Mouse (Mus musculus): ENCODE results near the gene Nfasc. TPM values are rescaled to one million over a fixed set of nuclear protein-coding genes. Genes with fewer than 3 reads are reported as not detected.

The Nfasc gene
- total RNA-seq, 2 experiments from 2014 or later = 125 to 134 TPM

DNA sequence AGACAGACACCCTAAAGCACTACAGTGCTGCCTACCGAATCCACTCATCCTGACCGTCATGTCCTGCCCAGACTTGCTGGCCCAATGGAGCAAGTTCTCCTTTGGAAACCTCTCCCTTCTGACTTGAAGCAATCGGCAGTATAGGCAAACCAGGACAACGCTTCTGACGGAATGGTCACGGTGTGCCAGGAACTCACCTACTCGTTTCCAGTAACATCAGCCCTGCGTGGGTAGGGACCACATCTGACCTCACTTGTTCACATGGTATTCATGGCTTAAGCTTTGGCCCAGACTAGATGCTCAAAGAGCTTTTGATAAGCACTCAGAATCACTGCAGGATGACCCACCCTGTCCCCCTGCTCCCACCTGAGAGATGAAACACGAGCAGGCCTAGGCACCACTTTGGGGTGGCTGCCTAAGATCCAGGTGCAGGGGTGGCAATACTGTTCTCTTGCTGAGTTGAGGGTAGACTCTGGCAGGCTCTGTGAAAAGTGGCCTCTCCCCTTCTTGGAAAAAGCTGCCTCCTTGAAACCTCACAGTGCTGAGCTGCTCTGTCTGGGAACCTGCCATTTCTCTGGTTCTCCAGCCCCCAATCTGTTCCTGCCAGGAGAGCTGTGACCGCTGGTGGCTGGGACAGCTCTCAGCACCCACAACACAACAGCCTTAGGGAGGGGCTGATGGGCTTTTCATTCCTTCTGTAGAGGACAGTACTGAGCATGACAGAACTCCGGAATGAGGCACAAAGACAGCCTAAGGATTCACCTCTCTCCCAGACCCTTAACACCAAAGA, 174.1 kb downstream of the Nfasc start:
- intact Hi-C loops (cut with DNase I) = no loop called here
- DNase-seq (ENCODE audit: extremely low spot score in 1 of 2, low spot score in 2 of 2) = no peak

DNA sequence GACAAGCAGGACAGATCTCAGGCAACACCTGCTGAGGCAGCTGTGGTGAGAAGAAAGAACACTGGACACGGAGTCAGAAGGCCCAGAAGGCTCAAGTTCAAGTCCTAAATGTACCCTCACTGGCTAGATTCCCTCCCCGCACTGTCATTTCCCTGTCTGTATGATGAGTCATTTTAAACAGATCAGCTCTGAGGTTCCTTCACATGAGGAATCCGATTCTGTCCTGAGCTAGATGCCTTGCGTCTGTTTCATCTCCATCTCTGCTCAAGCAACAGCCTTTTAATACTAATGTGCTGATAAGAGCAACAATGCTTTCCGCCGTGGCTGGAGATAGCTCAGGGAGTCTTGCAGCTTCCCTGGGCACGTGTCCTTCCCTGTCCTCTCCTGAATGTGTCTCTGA, 175.8 kb downstream of the Nfasc start:
- intact Hi-C loops (cut with DNase I) = no loop called here
- DNase-seq (ENCODE audit: extremely low spot score in 1 of 2, low spot score in 2 of 2) = no peak

DNA sequence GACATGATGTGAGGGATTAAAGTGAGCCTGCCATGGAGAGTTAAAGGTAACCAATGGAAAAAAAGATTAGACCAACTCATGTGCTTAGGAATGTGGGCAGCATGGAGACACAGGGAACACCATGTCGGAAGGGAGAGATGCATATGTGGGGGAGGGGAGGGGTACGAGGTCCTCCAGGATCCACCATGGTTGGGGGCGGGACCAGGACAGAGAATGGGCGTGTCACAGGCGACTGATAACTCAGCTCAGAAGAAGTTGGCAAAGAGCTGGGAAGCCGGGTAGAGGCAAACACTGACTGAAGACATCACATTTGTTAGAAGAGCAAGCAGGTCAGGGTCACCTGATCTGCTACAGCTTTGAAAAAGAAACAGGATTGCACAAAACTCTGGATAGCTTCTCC, 176.7 kb downstream of the Nfasc start:
- intact Hi-C loops (cut with DNase I) = no loop called here
- DNase-seq (ENCODE audit: extremely low spot score in 1 of 2, low spot score in 2 of 2) = no peak

DNA sequence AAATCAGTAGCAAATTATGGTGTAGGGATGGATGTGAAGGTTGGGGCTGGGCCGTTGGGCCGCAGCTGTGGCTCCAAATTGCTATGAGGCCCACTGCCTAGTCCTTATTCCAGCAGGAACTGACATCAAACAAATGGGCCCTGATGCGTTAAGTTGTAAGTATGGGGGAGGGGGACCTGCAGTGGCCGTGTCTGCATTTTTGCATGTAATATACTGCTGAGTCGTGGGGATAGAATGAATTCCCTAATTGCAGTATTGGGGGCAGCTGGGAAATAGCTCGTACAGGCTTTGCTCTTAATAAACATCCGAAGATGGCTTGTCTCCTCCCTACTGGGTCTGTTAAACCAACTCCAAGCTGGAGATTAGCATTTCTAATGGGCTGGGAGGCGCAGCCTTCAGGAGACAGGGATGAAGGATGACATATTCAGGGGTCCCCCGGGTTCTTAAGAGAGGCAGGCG, 179.2 kb downstream of the Nfasc start:
- DNase-seq (ENCODE audit: extremely low spot score in 1 of 2, low spot score in 2 of 2) = no peak
- intact Hi-C loops (cut with DNase I) = no loop called here

DNA sequence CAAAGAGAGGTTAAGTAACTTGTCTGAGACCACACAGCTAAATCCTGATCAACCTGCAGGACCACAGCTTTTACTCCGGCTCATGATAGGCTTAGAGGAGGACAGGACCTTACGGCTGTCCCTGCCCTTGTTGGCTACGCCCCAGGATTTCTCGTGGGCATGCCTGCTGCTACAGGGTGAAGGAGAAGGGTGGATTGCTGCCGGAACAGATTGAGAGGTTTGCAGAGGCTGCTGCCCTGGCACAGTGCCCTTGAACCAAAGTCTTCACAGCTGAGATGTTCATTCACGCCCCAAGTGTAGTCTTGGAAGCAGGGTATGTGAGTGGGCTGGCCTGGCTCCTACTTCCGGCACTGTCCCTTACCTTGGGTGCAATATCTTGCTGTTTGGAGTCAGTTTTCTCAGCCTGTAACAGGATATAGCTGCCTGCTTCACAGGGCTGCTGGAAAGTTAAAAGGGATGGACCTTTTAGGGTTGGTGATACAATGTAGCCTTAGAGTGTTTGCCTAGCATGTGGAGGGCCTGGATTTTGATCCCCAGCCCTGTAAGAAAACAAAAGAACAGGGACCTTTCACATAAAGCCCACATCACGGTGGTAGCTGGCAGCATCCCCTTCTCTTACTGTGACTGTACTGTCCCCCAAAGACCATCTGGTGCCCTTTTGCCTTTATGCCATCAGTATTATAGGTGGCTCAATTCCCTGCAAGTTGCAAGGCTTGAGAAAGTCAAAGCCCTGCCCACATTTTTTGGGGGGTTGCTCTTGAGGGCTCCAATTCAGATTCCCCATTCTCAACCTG, 180.5 kb downstream of the Nfasc start:
- DNase-seq (ENCODE audit: extremely low spot score in 1 of 2, low spot score in 2 of 2) = no peak
- intact Hi-C loops (cut with DNase I) = no loop called here

DNA sequence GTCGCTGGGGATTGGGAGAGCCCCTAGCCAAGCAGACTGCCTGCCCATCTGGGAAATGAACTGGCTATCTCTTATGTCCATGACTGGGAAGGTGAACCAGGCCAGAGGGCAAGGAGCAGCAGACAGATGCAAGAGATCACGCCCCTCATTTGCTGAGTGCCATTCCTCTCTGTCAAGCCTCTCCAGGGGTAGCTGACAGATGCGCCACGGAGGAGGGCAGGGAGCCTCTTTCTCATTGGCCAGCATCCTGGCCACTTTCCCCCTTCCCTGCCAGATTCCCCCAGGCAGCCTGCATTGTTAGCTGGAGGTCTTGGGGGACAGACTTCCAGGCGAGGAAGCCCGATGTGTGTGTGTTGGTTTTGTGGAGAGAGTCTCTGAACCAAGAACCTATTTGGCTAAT, 182.6 kb downstream of the Nfasc start:
- intact Hi-C loops (cut with DNase I) = no loop called here
- DNase-seq (ENCODE audit: extremely low spot score in 1 of 2, low spot score in 2 of 2) = no peak

DNA sequence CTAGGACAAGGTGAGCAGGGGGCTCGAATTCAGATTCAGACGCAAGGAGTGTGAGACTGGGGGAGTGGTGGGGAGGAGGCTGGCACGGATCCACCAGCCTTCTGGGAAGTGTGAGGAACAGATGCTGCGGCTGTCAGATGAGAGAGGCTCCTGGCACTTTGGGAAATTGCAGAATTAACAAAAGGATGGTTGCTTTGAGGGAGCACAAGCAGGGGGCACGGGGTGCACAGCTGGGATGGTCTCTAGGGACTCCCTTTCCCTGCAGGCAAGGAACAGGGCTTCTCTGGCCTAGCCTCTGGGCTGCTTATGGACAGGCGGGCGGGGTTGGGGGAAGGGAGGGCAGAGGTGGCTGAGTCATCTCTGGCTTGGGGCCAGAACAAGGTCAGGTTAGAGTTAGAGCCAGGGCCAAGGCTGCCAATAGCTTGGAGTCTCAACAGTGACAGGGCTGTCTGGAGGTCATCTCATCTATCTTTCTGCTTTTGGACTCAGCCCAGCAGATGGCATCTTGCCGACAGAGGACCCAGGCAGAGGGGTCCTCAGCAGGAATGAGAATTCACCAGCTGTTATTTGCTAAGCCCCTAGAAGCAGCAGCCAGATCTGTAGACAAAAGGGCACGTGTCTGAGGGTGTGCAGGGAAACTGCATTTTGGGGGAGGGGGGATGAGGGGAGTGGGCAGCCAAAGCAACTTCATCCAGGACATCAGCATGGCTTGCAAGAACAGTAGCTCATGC, 183.5 kb downstream of the Nfasc start:
- DNase-seq (ENCODE audit: extremely low spot score in 1 of 2, low spot score in 2 of 2) = peak; percentile 49 to 67
- intact Hi-C loops (cut with DNase I) = no loop called here

DNA sequence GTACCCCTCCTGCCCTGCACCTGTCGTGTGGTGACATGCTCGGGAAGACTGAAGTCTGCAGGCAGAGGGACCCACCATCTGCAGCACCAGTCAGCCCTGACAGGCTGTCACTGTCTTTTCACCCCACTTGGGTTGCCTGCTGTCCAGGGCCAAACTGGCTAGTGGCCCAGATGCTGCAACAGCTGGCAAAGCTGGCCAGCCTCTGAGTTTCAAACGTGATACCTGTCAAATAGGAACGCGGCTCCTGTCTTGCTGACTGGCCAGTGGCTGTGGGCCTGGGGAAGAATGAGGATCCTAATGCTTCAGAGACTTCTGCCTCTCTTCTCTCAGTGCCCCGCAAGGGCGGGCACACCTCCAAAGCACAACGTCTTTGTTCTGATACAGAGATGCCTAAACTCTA, 197.8 kb downstream of the Nfasc start:
- intact Hi-C loops (cut with DNase I) = no loop called here
- DNase-seq (ENCODE audit: extremely low spot score in 1 of 2, low spot score in 2 of 2) = no peak

DNA sequence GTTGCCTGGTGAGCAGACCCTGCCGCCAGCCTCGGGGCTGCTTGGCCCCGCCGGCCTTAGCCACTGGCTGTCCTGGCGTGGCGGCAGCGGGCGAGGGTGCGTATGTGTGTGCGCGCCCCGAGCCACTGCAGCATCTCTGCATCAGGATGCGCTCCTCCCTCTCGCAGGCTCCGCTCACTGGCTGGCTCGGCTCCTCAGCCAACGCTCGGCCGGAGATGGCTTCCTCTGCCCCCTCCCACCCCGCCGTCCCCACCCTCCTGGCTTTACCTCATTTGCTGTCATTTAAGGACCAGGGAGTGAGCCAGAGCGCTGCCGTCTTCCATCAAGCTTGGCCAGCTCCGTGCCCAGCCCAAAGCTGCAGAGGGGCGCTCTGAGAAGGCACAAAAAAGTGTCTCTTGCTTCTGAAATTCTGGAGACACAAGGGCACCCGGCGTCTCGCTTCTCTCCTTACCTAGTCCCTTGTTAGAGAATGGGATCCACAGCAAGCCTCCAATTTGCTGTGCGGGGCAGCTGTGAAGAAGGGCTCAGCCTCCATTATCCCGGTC, 198.8 kb downstream of the Nfasc start, which contains the start of gene Cntn2:
Gene Cntn2, minus strand, starts transcription at position 495 of the 545 bp plus-strand sequence.
- peak; percentile 65 to 81 for DNase-seq (ENCODE audit: extremely low spot score in 1 of 2, low spot score in 2 of 2)
- intact Hi-C loops (cut with DNase I) = no loop called here

DNA sequence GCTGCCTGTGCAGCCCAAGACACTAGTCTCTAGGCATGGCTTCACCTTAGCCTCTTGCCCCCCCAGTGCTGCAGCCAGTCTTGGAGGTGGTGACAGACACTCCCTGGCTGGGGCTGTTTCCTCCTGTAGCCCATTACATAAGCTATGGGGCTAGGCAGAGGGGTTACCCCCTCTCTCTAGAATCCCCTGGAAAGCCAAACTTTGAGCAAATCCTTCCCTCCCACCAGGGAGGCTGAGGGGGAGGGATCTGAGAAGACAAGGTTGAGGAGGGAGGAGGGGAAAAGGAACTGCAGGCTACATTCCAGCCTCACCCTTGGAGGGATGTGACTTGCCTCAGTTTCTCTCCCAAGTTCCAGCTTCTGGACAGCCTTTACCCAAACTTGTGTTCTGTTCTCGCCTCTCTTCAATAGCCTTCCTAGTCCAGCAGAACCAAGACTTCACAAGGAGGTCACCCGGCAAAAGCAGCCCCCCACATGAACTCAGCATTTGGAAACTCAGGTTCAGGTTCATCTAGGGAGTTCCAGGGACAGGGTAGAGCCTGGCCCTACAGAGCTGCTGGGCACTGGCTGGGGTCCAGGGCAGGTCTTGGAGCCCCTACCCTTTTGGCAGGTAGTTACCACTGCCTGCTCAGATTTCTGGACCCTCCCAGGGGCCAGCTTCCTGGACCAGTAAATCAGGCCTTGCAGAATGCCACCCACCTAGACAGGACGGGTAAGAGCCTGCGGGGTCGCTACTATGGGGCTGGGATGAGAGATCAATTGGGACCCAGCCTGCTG, 199.6 kb downstream of the Nfasc start:
- DNase-seq (ENCODE audit: extremely low spot score in 1 of 2, low spot score in 2 of 2) = no peak
- intact Hi-C loops (cut with DNase I) = no loop called here

DNA sequence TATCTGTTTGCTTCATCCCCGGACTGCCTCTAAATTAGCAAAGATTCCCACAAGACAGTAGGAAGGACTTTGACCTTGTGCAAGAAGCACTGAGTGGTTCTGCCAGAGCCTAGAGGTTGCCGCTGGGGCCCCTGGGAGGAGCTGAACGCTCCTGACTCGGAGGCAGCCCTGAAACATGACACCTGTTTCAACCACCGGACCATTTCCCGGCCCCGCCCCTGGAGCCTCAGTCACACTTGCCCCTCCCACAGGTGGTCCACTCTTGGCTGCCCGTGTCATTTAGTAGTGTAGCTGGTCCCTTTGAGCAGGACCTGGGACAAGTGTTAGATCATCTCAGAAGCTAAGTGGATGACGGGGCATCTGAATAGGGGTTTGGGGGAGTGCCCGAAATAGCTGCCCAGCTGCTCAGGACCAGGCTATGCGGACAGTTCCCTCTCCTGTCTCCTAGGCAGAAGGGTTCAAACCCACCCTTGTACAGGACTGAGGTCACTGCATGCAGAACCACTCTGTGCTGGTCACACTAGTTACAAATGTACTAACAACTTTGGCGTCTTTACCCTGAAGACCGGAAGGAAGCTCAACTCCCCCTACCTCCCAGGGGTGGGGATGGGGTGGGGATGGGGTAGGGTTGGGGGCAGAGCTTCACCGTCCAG, 200.3 kb downstream of the Nfasc start:
- no peak for DNase-seq (ENCODE audit: extremely low spot score in 1 of 2, low spot score in 2 of 2)
- intact Hi-C loops (cut with DNase I) = no loop called here

DNA sequence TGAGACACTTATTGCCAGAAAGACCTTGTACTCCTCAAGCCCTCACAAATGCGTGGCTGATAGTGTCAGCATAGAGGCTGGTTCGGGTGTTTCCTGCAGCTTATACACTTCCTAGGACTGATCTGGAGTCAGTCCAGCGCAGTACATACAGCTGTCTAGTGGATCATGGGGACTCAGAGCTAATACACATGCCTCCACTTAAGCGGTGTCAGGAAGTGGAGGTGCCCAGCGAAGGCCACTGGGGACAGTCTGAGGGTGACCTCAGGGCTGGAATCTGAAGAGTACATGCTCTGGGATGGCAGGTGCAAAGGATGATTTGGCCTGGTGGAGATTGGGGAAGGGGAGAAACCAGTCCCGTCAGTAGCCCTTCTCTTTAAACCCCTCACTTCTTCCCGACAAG, 200.9 kb downstream of the Nfasc start:
- intact Hi-C loops (cut with DNase I) = no loop called here
- DNase-seq (ENCODE audit: extremely low spot score in 1 of 2, low spot score in 2 of 2) = no peak

DNA sequence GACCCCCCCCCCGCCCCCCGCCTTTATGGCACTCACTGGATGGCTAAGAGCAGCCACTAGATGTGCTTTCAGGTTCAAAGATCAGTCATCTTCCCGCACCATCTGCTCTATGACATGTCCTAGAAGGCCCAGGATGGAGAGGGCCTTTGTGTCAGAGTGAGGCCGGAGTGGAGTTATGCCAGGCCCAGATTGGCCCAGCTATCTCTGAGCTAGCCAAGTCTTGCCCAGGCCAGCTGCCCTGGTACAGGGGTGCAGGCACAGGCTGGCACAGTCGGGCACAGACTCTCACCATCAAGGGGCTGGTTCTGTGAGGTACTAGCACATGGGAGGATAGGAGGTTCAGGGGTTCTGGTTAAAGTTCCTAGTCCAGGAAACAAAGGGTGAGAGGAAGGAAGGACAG, 203.9 kb downstream of the Nfasc start:
- intact Hi-C loops (cut with DNase I) = no loop called here
- no peak for DNase-seq (ENCODE audit: extremely low spot score in 1 of 2, low spot score in 2 of 2)

DNA sequence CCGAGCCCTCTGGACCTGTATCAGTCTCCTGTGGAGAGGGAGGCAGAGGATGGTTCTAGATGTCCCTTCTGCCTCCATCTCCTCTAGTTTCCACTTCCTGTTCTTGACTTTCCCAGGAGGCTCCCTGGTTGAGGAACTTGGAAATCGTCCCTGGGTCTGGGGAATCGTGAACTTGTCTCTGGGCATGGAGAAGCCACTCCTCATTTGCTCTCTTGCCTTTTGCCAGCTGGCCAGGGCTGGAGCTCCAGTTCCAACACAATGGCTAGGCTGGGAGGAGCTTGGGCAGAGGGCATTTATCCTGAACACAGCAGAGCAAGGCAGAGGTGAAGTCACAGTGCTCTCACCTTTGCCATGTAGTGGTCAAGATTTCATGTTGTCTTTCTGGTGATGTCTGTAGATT, 205.2 kb downstream of the Nfasc start:
- intact Hi-C loops (cut with DNase I) = no loop called here
- no peak for DNase-seq (ENCODE audit: extremely low spot score in 1 of 2, low spot score in 2 of 2)

DNA sequence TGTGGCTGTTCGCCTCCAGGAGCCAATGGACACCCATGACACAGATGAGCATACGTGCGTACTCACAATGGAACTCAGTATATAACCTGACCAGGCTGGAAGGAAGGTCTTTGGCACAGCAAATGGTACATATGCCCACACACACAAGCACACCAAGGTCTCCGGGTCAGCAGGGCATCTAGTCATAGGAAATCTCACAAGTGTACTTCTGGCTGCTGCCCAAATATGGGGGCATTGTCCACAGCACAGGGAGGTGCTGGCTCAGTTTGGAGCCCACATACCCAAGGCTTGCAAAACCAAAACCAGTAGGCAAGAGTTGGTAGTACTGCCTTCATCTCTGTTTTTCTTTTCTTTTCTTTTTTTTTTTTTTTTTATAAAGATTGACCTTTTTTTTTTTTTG, 206.1 kb downstream of the Nfasc start:
- no peak for DNase-seq (ENCODE audit: extremely low spot score in 1 of 2, low spot score in 2 of 2)
- intact Hi-C loops (cut with DNase I) = no loop called here

DNA sequence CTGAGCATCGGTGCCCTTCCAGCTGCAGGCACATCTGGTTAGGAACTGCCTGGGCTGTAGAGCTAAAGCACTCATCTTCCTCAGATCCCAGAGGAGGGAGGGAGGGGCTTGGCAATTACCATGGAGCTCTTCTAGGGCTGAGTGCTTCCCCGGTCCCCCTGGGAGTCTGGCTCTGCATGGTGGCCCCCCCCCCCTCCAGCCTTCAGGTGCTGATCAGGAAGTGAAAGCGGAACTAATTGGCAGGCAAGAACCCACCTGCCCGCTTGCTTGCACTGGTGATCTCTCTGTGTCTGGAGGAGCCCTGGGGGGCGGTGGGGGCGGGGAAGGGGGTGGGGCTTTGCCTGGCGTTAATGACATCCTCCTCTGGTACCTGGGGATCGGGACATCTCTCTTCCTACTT, 207.8 kb downstream of the Nfasc start:
- no peak for DNase-seq (ENCODE audit: extremely low spot score in 1 of 2, low spot score in 2 of 2)
- intact Hi-C loops (cut with DNase I) = no loop called here

DNA sequence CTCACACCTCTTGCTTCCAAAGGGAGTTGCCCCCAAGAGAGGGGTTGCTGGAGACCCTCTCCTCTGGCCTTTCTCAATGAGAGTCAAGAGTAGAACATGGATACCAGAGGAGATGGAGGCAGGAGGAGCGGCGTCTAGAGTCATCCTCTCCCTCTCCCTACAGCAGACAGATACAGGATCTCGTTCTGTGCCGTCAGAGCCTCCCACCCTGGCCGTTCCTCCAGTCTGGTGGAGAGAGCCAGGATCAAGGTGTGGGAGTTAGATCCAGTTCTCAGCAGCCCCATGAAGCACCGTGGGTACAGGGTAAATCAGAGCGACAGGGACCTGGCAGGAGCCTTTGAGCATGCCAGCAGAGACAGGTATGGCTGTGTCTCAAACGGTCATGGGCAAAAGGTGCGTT, 209.1 kb downstream of the Nfasc start:
- intact Hi-C loops (cut with DNase I) = no loop called here
- no peak for DNase-seq (ENCODE audit: extremely low spot score in 1 of 2, low spot score in 2 of 2)

DNA sequence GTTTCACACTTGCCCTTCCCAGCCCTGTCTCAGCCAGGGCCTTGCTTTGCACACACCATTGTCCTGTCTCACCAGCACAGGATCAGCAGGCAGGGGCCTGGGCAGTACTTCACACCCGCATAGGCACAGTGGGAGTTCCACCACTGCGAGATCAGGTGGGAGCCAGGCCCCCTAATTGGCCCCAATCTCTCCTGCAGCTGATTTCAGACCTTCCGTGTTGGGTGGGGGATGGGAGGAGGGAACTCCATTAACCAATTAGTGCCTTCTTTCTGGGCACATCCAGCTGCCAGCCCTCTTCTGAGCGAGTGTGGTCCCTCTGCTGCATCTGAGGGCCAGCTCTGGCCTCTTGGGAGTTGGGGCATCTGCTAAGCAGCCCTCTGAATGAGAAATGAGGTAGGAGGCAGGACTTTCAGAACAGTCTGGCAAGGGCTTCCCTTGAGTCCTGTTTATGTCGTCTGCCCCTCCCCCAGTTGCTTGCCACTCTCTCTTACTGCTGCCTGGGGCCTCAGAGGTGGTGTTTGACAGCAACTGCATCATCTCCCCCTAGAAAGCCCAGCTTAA, 210.9 kb downstream of the Nfasc start:
- intact Hi-C loops (cut with DNase I) = no loop called here
- DNase-seq (ENCODE audit: extremely low spot score in 1 of 2, low spot score in 2 of 2) = no peak
